Mouse (Mus musculus) neural tube, embryonic 13.5 days (tissue): ENCODE measurements around the gene Col26a1. TPM values are rescaled to one million over a fixed set of nuclear protein-coding genes. Genes with fewer than 3 reads are reported as not detected.
"Not testable (repeated sequence)": the region's sequence is repeated elsewhere in the genome, so short reads cannot be mapped to it uniquely, and the experiment has no call there.

Experiments
- ATAC-seq: fragments of 200-750 bp; cut with Nextera tagmentation; 2 replicates; pipeline ENCODE4 v1.8.0; 2017; ENCODE audit warnings: low read depth, mild to moderate bottlenecking, moderate TSS enrichment, moderate library complexity
- H3K27ac ChIP-seq: fragments of 300-500 bp; sonication (generic); replicated peaks from 2 replicates; pipeline ENCODE4 v1.5.1; 2015; ENCODE audit warnings: moderate library complexity, mild to moderate bottlenecking, inconsistent platforms
- H3K27me3 ChIP-seq: fragments of 300-500 bp; sonication (generic); 2 replicates; pipeline ENCODE4 v1.6.1; 2015; ENCODE audit warnings: mild to moderate bottlenecking, inconsistent platforms
- H3K36me3 ChIP-seq: fragments of 300-500 bp; sonication (generic); 2 replicates; pipeline ENCODE4 v1.6.1; 2015; ENCODE audit warnings: mild to moderate bottlenecking, inconsistent platforms
- H3K4me1 ChIP-seq: fragments of 300-500 bp; sonication (generic); replicated peaks from 2 replicates; pipeline ENCODE4 v1.6.1; 2015; ENCODE audit warnings: inconsistent platforms
- H3K4me2 ChIP-seq: fragments of 300-500 bp; sonication (generic); 2 replicates; pipeline ENCODE4 v1.6.1; 2015; ENCODE audit warnings: inconsistent platforms, mild to moderate bottlenecking, moderate library complexity
- H3K4me3 ChIP-seq: fragments of 300-500 bp; sonication (generic); 2 replicates; pipeline ENCODE4 v1.5.1; 2015; ENCODE audit warnings: mild to moderate bottlenecking, inconsistent platforms
- H3K9ac ChIP-seq: fragments of 300-500 bp; sonication (generic); 2 replicates; pipeline ENCODE4 v1.6.1; 2015; ENCODE audit warnings: moderate library complexity, mild to moderate bottlenecking, inconsistent platforms
- H3K9me3 ChIP-seq: fragments of 300-500 bp; sonication (generic); 2 replicates; pipeline ENCODE4 v1.6.1; 2016; ENCODE audit warnings: inconsistent platforms
- WGBS: fragments of 180-500 bp; shearing (Covaris S2); methylation state at CpG from one replicate; pipeline ENCODE4 v1.1.7; 2015; 5-methylcytosine and 5-hydroxymethylcytosine counted together
- polyA plus RNA-seq: library from polyadenylated mRNA; unstranded; fragments of >200 nt; fragmentation: Nextera tagmentation; extraction: Ambion mirVana; gene quantifications from 2 replicates; pipeline ENCODE4 v1.2.1, GENCODE M21; 2015

Col26a1 gene
- polyA plus RNA-seq, 1 experiment from 2014 or later: 47.2 TPM

DNA sequence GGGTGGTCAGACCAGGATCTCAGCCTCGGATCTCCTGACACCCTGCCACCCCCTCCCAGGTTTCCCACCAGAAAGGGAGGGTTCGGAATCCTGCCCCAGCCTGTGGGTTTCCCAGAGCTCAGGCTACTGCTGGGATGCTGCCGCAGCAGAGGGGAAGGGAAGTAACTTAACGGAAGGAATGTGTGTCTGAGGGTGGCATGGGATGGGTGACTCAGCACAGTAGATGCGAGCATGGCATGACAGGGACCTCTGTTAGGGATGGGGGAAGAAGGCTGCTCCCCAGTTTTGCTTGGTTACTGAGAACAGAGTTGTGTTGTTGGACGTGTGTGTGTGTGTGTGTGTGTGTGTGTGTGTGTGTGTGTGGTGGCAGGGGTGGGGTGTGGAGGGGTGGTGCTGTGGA, 122.7 kb downstream of the Col26a1 start:
- H3K9me3 ChIP-seq: no peaks in the 10 kb centered on the region
- no peak overlapping the region for H3K4me3 ChIP-seq
- H3K27me3 ChIP-seq: no peaks in the 10 kb centered on the region
- H3K36me3 ChIP-seq: no peaks in the 10 kb centered on the region
- no peaks in the 10 kb centered on the region for H3K4me1 ChIP-seq
- H3K9ac ChIP-seq: no peak overlapping the region
- no peak overlapping the region for H3K27ac ChIP-seq
- ATAC-seq: no peak
- WGBS: 62% methylated on average over 6 of the region's 6 CpGs
- no peak overlapping the region for H3K4me2 ChIP-seq

DNA sequence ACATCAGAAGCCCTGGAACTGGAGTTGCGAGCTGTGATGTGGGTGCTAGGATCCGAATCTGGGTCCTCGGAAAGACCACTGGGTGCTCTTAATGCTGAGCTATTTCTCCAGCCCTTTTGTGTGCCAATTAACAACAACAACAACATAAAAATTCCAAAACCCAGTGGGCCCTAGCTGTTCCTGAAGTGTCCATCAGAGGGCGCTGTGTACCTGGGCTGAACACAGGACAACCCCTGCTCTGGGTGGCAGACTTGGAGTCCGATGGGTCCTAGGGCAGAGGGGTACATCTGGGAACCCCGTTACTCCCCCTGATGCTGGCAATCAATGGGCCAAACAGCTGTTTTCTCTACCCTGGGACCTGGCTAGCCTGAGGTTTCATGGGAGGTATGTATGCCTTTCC, 123.2 kb downstream of the Col26a1 start:
- H3K27ac ChIP-seq: no peak overlapping the region
- H3K27me3 ChIP-seq: no peaks in the 10 kb centered on the region
- H3K9me3 ChIP-seq: no peaks in the 10 kb centered on the region
- H3K4me1 ChIP-seq: no peaks in the 10 kb centered on the region
- no peaks in the 10 kb centered on the region for H3K36me3 ChIP-seq
- WGBS: 47% methylated on average over 6 of the region's 6 CpGs
- H3K9ac ChIP-seq: no peak overlapping the region
- no peak overlapping the region for H3K4me2 ChIP-seq
- ATAC-seq: no peak
- H3K4me3 ChIP-seq: no peak overlapping the region

DNA sequence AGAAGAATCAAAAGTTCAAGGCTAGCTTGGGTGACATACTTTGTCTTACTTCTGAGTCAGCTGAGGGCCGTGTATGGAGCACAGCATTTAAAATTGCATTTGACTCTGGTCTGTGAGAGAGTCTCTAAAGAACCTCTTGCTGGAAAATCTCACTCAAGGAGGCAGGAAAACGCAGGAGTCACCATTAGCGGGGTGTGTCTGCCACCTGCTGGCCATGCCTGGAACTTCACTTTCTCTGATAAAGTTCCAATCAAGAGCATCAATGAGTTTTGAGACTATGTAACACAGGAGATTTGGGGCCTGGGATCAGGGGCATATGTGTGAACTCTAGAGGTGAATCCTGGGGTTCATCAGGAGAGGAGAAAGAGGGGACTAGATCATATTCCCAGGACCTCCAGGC, 127.3 kb downstream of the Col26a1 start:
- no peaks in the 10 kb centered on the region for H3K27me3 ChIP-seq
- H3K36me3 ChIP-seq: 0 out of 2 replicates have a peak, but pooled peaks cover 4% of the 10 kb centered on the region
- H3K9me3 ChIP-seq: no peaks in the 10 kb centered on the region
- no peak overlapping the region for H3K27ac ChIP-seq
- ATAC-seq: no peak
- no peak overlapping the region for H3K9ac ChIP-seq
- no peaks in the 10 kb centered on the region for H3K4me1 ChIP-seq
- 4% methylated on average over 3 of the region's 3 CpGs for WGBS
- H3K4me3 ChIP-seq: no peak overlapping the region
- H3K4me2 ChIP-seq: no peak overlapping the region

DNA sequence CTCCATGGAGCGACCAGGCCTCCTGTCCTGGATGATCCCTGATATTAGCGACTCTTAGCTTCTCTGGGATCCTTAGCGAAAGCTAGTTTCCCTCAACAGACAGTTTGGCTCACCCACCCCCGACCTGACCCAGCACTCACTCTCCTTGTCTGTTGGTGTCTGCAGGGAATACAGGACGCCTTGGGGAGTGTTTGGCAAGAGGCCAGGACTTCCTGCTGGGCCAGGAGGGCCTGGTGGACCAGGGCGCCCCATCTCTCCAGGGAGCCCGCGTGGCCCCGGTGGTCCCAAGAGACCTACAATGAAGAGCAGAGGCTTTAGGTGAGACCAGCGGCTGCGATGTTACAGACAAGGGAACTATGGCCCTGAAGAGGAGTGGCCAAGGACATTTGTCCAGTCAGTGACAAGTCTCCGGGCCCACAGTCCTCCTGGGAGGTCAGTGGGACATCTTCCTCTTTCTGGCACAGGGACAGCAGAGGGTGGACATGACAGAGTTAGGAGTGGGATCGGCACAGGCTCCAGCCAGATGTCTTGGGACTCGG, 128.9 kb downstream of the Col26a1 start:
- no peak for ATAC-seq
- Histone ChIP-seq H3K27me3 (no peaks in the 10 kb centered on the region), H3K9me3 (peaks cover 7% of the 10 kb centered on the region; the same call in 1 of the 2 replicates), H3K36me3 (peaks cover 13% of the 10 kb centered on the region), H3K4me2 (no peak overlapping the region), H3K9ac (no peak overlapping the region), H3K4me3 (no peak overlapping the region), H3K27ac (no peak overlapping the region), H3K4me1 (no peaks in the 10 kb centered on the region)
- 69% methylated on average over 14 of the region's 14 CpGs for WGBS

DNA sequence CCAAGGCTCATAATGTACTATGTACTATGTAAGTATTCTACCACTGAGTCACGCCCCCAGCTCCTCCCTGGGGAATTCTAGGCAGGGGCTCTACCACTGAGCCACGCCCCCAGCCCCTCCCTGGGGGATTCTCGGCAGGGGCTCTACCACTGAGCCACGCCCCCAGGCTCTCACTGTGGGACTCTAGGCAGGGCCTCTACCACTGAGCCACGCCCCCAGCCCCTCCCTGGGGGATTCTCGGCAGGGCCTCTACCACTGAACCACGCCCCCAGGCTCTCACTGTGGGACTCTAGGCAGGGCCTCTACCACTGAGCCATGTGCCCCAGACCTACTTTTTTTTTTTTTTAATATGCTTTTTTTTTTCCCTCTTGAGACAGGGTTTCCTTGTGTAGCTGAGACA, 129.8 kb downstream of the Col26a1 start:
- 68% methylated on average over 7 of the region's 7 CpGs for WGBS
- H3K4me3 ChIP-seq, H3K27ac ChIP-seq, H3K27me3 ChIP-seq, H3K4me1 ChIP-seq, H3K4me2 ChIP-seq, ATAC-seq, H3K9ac ChIP-seq: not testable (repeated sequence)
- H3K9me3 ChIP-seq: peaks cover 17% of the 10 kb centered on the region; the same call in 1 of the 2 replicates
- peaks cover 22% of the 10 kb centered on the region for H3K36me3 ChIP-seq

DNA sequence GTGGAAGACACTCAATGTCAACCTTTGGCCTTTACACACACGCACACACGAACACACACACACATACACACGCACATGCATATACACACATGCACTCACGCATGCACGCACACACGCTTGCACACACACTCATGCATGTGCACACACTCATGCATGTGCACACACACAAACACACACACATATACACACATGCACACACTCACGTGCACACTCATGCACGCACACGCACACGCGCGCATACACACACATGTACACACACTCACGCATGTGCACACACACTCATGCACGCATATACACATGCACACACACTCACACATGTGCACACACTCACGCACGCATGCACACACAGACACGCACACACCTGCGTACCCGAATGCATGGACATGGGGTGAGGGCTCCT, 130.9 kb downstream of the Col26a1 start:
- no peaks in the 10 kb centered on the region for H3K27me3 ChIP-seq
- no peak overlapping the region for H3K27ac ChIP-seq
- no peak overlapping the region for H3K4me3 ChIP-seq
- 97% methylated on average over 19 of the region's 19 CpGs for WGBS
- ATAC-seq: no peak
- H3K4me1 ChIP-seq: no peaks in the 10 kb centered on the region
- H3K4me2 ChIP-seq: no peak overlapping the region
- no peak overlapping the region for H3K9ac ChIP-seq
- H3K36me3 ChIP-seq: peaks cover 29% of the 10 kb centered on the region
- peaks cover 19% of the 10 kb centered on the region; the same call in 1 of the 2 replicates for H3K9me3 ChIP-seq

DNA sequence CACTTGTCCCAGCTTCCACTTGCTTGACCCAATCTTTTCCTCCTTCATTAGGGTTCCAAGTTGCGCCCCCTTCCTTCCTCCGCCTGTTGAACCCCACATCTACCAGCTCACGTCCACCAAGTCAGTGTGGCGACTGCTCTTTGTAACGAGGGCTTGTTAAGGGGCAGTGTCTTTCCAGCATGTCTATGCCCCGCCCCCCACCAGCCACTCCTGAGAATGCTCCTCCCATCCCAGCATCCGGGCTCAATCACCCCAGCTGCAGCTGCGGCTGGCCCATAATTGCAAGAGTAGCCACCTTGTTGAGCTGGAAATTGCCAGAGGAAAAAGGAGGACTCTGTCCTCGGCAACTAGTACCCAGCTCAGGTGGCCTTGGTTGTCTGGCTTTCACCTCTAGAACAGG, 136.4 kb downstream of the Col26a1 start:
- no peak overlapping the region for H3K27ac ChIP-seq
- ATAC-seq: no peak
- H3K4me2 ChIP-seq: no peak overlapping the region
- H3K36me3 ChIP-seq: peaks cover 29% of the 10 kb centered on the region
- peaks cover 19% of the 10 kb centered on the region; the same call in 1 of the 2 replicates for H3K9me3 ChIP-seq
- H3K27me3 ChIP-seq: no peaks in the 10 kb centered on the region
- no peak overlapping the region for H3K4me3 ChIP-seq
- WGBS: 80% methylated on average over 9 of the region's 9 CpGs
- H3K4me1 ChIP-seq: no peaks in the 10 kb centered on the region
- no peak overlapping the region for H3K9ac ChIP-seq

DNA sequence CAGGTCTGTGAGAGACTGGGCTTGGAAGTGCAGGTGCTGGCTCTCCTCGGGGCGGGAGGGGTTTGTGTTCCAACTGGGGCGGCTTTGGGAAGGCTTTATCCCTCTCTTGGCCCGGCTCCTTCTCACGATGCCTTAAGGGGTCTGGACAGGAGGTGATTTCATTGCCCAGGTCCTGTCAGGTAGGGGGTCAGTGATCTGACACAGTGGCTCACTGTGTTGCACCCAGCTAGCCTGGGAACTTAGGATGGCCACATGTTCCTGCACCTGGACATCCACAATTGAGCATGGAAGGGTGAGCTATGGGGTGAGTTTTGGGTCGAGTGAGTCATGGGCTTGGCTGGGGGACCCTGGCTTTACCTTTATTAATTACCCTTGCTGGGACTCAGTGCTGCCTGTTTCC, 144.1 kb downstream of the Col26a1 start:
- Histone ChIP-seq H3K27me3 (no peaks in the 10 kb centered on the region), H3K27ac (no peak overlapping the region), H3K9ac (no peak overlapping the region), H3K36me3 (no peaks in the 10 kb centered on the region), H3K4me2 (no peak overlapping the region), H3K9me3 (no peaks in the 10 kb centered on the region), H3K4me3 (no peak overlapping the region), H3K4me1 (no peaks in the 10 kb centered on the region)
- WGBS: 49% methylated on average over 6 of the region's 6 CpGs
- no peak for ATAC-seq

DNA sequence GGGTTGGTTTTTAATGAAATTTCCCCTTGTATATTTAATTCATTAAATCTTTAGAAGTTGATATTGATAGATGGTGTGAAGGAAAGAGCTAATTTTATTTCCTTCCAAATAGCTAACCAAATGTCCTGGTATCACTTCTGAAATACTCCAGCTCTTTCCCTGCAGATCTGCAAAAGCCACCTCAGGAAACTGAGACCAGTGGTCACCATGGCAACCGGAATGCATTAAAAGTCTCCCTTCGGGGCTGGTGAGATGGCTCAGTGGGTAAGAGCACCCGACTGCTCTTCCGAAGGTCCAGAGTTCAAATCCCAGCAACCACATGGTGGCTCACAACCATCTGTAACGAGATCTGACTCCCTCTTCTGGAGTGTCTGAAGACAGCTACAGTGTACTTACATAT, 156.7 kb downstream of the Col26a1 start:
- not testable (repeated sequence) for H3K36me3 ChIP-seq, H3K4me1 ChIP-seq, H3K9ac ChIP-seq, H3K4me2 ChIP-seq, ATAC-seq, H3K27ac ChIP-seq, H3K9me3 ChIP-seq, H3K4me3 ChIP-seq, H3K27me3 ChIP-seq
- WGBS: 77% methylated on average over 5 of the region's 5 CpGs

DNA sequence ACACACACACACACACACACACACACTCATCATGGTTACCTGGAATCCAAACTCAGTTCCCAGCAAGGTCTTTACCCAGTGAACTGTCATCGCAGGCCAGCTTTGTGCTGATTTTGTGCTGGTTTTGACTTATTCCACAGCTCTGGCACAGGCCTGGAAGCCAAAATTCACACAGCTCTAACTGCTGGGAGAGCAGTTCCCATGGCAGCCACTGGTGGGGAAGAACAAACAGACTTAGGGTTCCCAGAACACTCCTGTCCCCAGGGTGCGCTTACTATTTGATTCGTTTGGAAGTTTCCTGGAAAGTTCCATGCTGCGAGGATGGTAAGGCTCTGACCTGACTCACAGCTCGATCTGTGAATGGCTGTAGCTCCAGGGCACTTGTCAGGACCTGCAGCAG, 161.4 kb downstream of the Col26a1 start:
- Histone ChIP-seq H3K4me3 (no peak overlapping the region), H3K4me1 (peaks cover 20% of the 10 kb centered on the region), H3K27me3 (no peaks in the 10 kb centered on the region), H3K27ac (no peak overlapping the region), H3K36me3 (no peaks in the 10 kb centered on the region), H3K9me3 (no peaks in the 10 kb centered on the region), H3K9ac (no peak overlapping the region), H3K4me2 (no peak overlapping the region)
- ATAC-seq: no peak
- 78% methylated on average over 5 of the region's 5 CpGs for WGBS

DNA sequence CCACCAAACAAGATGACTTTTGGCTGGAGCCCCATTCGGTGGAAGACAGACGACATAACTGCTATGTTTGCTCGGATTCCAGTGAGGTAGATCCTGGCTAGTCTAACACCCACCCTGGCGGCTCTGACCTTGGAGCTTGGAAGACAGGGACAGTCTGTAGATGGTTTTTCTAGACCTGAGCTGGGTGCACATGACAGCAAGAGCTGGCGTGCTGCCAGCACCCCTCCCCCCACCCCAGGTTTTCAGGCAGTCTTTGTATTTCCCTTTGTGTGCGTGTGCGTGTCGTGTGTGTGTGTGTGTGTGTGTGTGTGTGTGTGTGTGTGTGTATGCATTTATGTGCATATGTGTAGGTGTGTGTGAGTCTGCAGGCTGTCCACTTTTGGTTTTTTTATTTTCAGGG, 164.4 kb downstream of the Col26a1 start:
- 59% methylated on average over 8 of the region's 8 CpGs for WGBS
- Histone ChIP-seq H3K9me3 (no peaks in the 10 kb centered on the region), H3K27ac (no peak overlapping the region; the same call in 1 of the 2 replicates), H3K4me2 (no peak overlapping the region), H3K4me1 (peaks cover 31% of the 10 kb centered on the region), H3K36me3 (no peaks in the 10 kb centered on the region), H3K4me3 (no peak overlapping the region), H3K9ac (no peak overlapping the region), H3K27me3 (peaks cover 6% of the 10 kb centered on the region)
- ATAC-seq: no peak

DNA sequence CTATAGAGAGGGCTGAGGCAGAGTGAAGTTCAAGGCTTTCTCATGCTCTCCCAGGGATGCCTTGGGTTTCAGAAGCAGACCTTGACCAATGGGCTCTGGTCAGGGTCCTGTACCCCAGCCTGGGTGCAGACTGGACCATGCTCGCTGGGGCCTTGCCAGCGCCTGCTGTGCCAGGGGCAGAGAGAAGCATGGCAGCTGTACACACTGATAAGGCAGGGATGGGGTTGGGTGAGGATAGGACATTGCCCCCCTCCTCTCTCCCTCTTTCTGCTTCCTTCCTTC, 165.5 kb downstream of the Col26a1 start:
- no peaks in the 10 kb centered on the region for H3K9me3 ChIP-seq
- H3K27ac ChIP-seq: peak overlapping the region; percentile 61; the same call in 1 of the 2 replicates
- H3K4me1 ChIP-seq: peaks cover 31% of the 10 kb centered on the region
- H3K36me3 ChIP-seq: no peaks in the 10 kb centered on the region
- ATAC-seq: no peak
- peaks cover 6% of the 10 kb centered on the region for H3K27me3 ChIP-seq
- no peak overlapping the region for H3K9ac ChIP-seq
- H3K4me3 ChIP-seq: no peak overlapping the region
- 69% methylated on average over 2 of the region's 2 CpGs for WGBS
- no peak overlapping the region for H3K4me2 ChIP-seq

DNA sequence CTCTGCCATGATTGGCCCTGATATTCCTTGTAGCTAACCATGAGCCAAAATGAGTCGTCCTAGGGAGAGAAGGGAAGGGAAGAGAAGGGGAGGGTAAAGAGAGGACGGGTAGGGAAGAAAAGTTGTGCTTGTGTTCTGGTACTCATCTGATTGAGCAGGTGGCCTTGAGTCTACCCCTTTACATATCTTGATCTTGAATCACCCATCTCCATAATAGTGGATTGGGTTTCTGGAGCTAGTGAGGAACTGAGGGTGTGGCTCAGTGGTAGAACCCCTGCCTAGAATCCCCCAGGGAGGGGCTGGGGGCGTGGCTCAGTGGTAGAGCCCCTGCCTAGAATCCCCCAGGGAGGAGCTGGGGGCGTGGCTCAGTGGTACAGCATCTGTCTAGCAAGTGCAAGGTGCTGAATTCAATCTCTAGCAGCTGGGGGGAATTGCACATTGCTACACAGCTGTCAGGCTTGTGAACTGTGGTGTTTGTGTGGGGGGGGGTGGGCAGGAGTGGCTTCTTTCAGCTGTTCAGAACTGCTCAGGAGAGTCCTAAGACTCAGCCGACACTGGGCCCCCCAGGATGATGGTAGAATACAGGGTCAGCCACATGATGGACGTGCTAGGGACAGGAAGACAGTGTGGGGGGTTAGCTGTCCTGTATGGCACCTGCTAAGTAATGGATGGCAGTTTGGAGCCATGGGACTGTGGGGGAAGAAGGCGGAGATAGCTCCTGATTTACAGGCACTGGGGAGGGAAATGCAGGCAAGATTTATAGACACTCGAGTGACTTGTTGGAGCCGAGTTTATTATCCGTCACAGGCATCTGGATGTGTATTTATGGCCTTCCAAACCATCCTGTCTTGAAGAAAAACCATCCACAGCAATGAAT, 166.1 kb downstream of the Col26a1 start:
- Histone ChIP-seq H3K9ac (no peak overlapping the region), H3K4me2 (no peak overlapping the region), H3K27me3 (peaks cover 6% of the 10 kb centered on the region), H3K27ac (peak overlapping the region; percentile 61), H3K4me1 (peaks cover 31% of the 10 kb centered on the region), H3K9me3 (no peaks in the 10 kb centered on the region), H3K4me3 (no peak overlapping the region), H3K36me3 (no peaks in the 10 kb centered on the region)
- ATAC-seq: peak; percentile 68; the same call in 1 of the 2 replicates
- 38% methylated on average over 10 of the region's 10 CpGs for WGBS
